Mouse (Mus musculus) cortical plate, adult 2 months (tissue): ENCODE measurements around the gene Chn2.

ENCODE experiments used
- CTCF ChIP-seq: fragments of 200-500 bp; IDR thresholded peaks from 2 replicates; pipeline ENCODE4 v1.5.1; 2011; ENCODE audit warnings: mild to moderate bottlenecking, control low read depth, low read length; ENCODE audit not compliant: insufficient read depth; ENCODE audit errors: extremely low read depth
- POLR2A ChIP-seq: fragments of 200-500 bp; IDR thresholded peaks from 2 replicates; pipeline ENCODE4 v1.6.1; 2011; ENCODE audit warnings: mild to moderate bottlenecking, low read length, control low read depth; ENCODE audit not compliant: insufficient read depth; ENCODE audit errors: extremely low read depth

- TF ChIP-seq CTCF (no peak), POLR2A (no peak)
Measured at GRCm38 (mm10) chr6:54289774-54290500, 250.6 kb downstream of the Chn2 start.
